Mouse (Mus musculus): ENCODE measurements around the gene Pygb.
A peak's percentile ranks its signal among the peaks of the same experiment; 100 is the strongest.

Gene Pygb

GRCm38 (mm10) chr2:150839686-150840471, 53.3 kb downstream of the Pygb start:
- peak; percentile 45; the same call in 1 of the 2 replicates for ATAC-seq (ENCODE audit: low TSS enrichment)

- no peak for ATAC-seq (ENCODE audit: low TSS enrichment)
These were observed 54.6 kb downstream of the Pygb start for GRCm38 (mm10) chr2:150841109-150841508.

GRCm38 (mm10) chr2:150842049-150842461, 55.5 kb downstream of the Pygb start:
- 0 out of 2 replicates have a peak, but pooled peaks have one; percentile 20 for ATAC-seq (ENCODE audit: low TSS enrichment)

- ATAC-seq (ENCODE audit: low TSS enrichment), result peak; percentile 69
These were observed 58.3 kb downstream of the Pygb start for GRCm38 (mm10) chr2:150844798-150845197.

GRCm38 (mm10) chr2:150847436-150847995, 61.0 kb downstream of the Pygb start:
- ATAC-seq (ENCODE audit: low TSS enrichment), result no peak

- ATAC-seq (ENCODE audit: low TSS enrichment), result no peak
These were observed 64.7 kb downstream of the Pygb start for GRCm38 (mm10) chr2:150851251-150851650.

- no peak for ATAC-seq (ENCODE audit: low TSS enrichment)
These were observed 68.7 kb downstream of the Pygb start for GRCm38 (mm10) chr2:150855186-150855585.

GRCm38 (mm10) chr2:150858724-150859487, 72.4 kb downstream of the Pygb start:
- no peak for ATAC-seq (ENCODE audit: low TSS enrichment)

- ATAC-seq (ENCODE audit: low TSS enrichment), result no peak
These were observed 73.4 kb downstream of the Pygb start for GRCm38 (mm10) chr2:150859709-150860470.

- no peak for ATAC-seq (ENCODE audit: low TSS enrichment)
These were observed 74.6 kb downstream of the Pygb start for GRCm38 (mm10) chr2:150861128-150861527.

GRCm38 (mm10) chr2:150867021-150867420, 80.5 kb downstream of the Pygb start:
- ATAC-seq (ENCODE audit: low TSS enrichment), result no peak

GRCm38 (mm10) chr2:150869446-150869845, 82.9 kb downstream of the Pygb start:
- no peak for ATAC-seq (ENCODE audit: low TSS enrichment)

- ATAC-seq (ENCODE audit: low TSS enrichment), result 0 out of 2 replicates have a peak, but pooled peaks have one; percentile 12
These were observed 88.0 kb downstream of the Pygb start for GRCm38 (mm10) chr2:150874508-150874907.

GRCm38 (mm10) chr2:150875226-150875625, 88.7 kb downstream of the Pygb start:
- no peak for ATAC-seq (ENCODE audit: low TSS enrichment)

- ATAC-seq (ENCODE audit: low TSS enrichment), result no peak
These were observed 91.0 kb downstream of the Pygb start for GRCm38 (mm10) chr2:150877561-150877960.
